Mouse (Mus musculus): ENCODE data around the gene Ankrd44. TPM values are rescaled to one million over a fixed set of nuclear protein-coding genes. Genes with fewer than 3 reads are reported as not detected.

The Ankrd44 gene
- polyA plus RNA-seq, 1 experiment = 5.2 TPM

DNA sequence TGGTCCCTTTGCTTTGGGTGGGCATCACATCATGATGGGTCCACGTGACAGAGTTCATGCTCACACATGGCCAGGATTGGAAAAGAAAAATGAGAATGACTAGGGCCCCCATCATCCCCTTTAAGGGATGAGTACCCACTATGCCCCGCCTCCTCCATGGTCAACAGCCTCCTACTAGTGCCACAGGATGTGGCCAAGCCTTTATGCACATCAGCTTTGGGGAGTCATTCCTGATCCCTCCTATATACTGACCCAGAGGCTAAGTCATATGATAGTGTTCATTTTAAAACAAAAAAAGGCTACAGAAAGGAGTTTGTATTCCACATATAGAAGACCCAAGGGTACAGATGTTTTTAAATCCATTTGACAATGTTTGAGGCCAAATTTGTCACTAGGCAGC lies 287.1 kb downstream of the Ankrd44 start:
- no peak for TF ChIP-seq CTCF (IDR thresholded peaks at IDR 0.05; ENCODE audit: low read depth, low read length)
- no peak for TF ChIP-seq POLR2A (IDR thresholded peaks at IDR 0.05; ENCODE audit: insufficient read depth, low read length)
- TF ChIP-seq EP300 (IDR thresholded peaks at IDR 0.05; ENCODE audit: insufficient read depth, low read depth, low read length) = no peak

DNA sequence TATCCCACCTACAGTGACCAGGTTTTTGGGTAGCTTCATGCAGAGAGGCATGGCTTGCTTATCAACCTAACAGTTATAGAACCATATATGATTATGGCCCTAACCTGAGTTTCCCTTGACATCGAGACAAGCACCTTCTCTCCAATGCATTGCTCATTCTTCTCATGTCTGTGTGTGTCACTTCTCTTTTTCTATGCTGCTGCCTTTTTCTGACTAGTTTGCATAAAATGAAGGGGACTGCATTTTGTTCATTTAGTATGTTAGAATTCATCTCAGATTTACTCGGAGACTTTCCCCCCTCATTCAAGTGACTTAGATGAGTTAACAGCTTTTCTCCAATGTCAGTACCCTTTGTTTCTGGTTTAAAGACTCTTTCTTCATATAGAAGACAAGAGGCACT lies 288.8 kb downstream of the Ankrd44 start:
- no peak overlapping the region for H3K27ac ChIP-seq (ENCODE audit: insufficient read depth, low read length)
- no peak overlapping the region for H3K9ac ChIP-seq (ENCODE audit: low read depth, poor library complexity, severe bottlenecking)
- H3K4me1 ChIP-seq (ENCODE audit: control insufficient read depth, insufficient read depth, low read length) = no peaks in the 10 kb centered on the region
- H3K27me3 ChIP-seq (ENCODE audit: control insufficient read depth, insufficient read depth, low read length, poor library complexity, severe bottlenecking) = no peaks in the 10 kb centered on the region
- no peaks in the 10 kb centered on the region for H3K36me3 ChIP-seq (ENCODE audit: control insufficient read depth, insufficient read depth, low read length, poor library complexity, severe bottlenecking)
- no peaks in the 10 kb centered on the region for H3K9me3 ChIP-seq (replicated peaks; ENCODE audit: control insufficient read depth, insufficient read depth, low read length, poor library complexity, severe bottlenecking)
- TF ChIP-seq CTCF (IDR thresholded peaks at IDR 0.05; ENCODE audit: low read depth, low read length) (no peak), POLR2A (IDR thresholded peaks at IDR 0.05; ENCODE audit: insufficient read depth, low read length) (no peak), EP300 (IDR thresholded peaks at IDR 0.05; ENCODE audit: insufficient read depth, low read depth, low read length) (no peak)
- H3K4me3 ChIP-seq (ENCODE audit: low read depth, low read length) = no peak overlapping the region

More for the DNA sequence above, 287.1 kb downstream of the Ankrd44 start:
- H3K4me3 ChIP-seq (ENCODE audit: low read depth, low read length) = no peak overlapping the region
- no peaks in the 10 kb centered on the region for H3K4me1 ChIP-seq (ENCODE audit: control insufficient read depth, insufficient read depth, low read length)
- no peak overlapping the region for H3K9ac ChIP-seq (ENCODE audit: low read depth, poor library complexity, severe bottlenecking)
- H3K9me3 ChIP-seq (replicated peaks; ENCODE audit: control insufficient read depth, insufficient read depth, low read length, poor library complexity, severe bottlenecking) = no peaks in the 10 kb centered on the region
- H3K36me3 ChIP-seq (ENCODE audit: control insufficient read depth, insufficient read depth, low read length, poor library complexity, severe bottlenecking) = no peaks in the 10 kb centered on the region
- no peaks in the 10 kb centered on the region for H3K27me3 ChIP-seq (ENCODE audit: control insufficient read depth, insufficient read depth, low read length, poor library complexity, severe bottlenecking)
- H3K27ac ChIP-seq (ENCODE audit: insufficient read depth, low read length) = no peak overlapping the region

DNA sequence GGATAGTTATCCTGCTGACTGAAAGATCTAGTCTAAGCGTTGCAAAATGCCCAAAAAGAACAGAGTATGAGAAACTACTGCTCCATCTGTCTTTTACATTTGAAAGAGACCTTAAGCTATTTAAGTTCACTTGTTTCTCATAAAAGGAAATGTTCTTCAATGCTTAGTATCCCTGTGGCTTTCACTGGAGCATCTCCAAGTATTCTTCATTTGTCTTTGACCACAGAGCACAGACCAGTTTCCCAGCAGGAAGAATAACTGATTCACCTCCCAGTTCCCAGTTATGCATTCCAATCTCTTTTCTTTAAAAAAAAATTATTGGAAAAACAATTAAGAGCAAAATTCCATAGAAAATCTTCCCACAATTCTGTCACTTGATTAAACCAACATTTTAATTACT lies 297.1 kb downstream of the Ankrd44 start:
- Histone ChIP-seq H3K36me3 (ENCODE audit: control insufficient read depth, insufficient read depth, low read length, poor library complexity, severe bottlenecking) (no peaks in the 10 kb centered on the region), H3K4me3 (ENCODE audit: low read depth, low read length) (no peak overlapping the region), H3K9ac (ENCODE audit: low read depth, poor library complexity, severe bottlenecking) (no peak overlapping the region), H3K27me3 (ENCODE audit: control insufficient read depth, insufficient read depth, low read length, poor library complexity, severe bottlenecking) (no peaks in the 10 kb centered on the region), H3K4me1 (ENCODE audit: control insufficient read depth, insufficient read depth, low read length) (no peaks in the 10 kb centered on the region), H3K9me3 (replicated peaks; ENCODE audit: control insufficient read depth, insufficient read depth, low read length, poor library complexity, severe bottlenecking) (no peaks in the 10 kb centered on the region), H3K27ac (ENCODE audit: insufficient read depth, low read length) (no peak overlapping the region)
- TF ChIP-seq CTCF (IDR thresholded peaks at IDR 0.05; ENCODE audit: low read depth, low read length) (no peak), EP300 (IDR thresholded peaks at IDR 0.05; ENCODE audit: insufficient read depth, low read depth, low read length) (no peak), POLR2A (IDR thresholded peaks at IDR 0.05; ENCODE audit: insufficient read depth, low read length) (no peak)

DNA sequence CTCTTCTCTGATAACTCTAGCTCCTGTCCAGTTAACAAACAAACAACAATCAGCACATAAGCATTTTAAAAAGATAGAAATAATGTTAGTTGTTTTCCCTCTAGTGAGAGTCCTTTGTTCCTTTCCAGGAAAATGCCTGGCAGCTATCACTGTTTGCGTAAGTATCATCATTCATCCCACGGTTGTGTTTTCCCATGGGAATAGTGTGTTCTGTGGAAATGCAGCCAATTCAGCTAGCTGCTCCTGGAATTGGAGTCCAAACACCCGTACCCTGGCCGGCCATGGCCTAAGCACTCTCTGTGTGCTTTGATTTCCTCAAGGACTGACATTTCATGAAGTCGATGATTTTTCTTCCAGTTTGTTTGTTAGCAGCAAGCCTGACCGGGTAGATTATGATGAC lies 311.2 kb downstream of the Ankrd44 start:
- Histone ChIP-seq H3K27me3 (ENCODE audit: control insufficient read depth, insufficient read depth, low read length, poor library complexity, severe bottlenecking) (no peaks in the 10 kb centered on the region), H3K36me3 (ENCODE audit: control insufficient read depth, insufficient read depth, low read length, poor library complexity, severe bottlenecking) (no peaks in the 10 kb centered on the region), H3K4me3 (ENCODE audit: low read depth, low read length) (no peak overlapping the region), H3K4me1 (ENCODE audit: control insufficient read depth, insufficient read depth, low read length) (no peaks in the 10 kb centered on the region), H3K9ac (ENCODE audit: low read depth, poor library complexity, severe bottlenecking) (no peak overlapping the region), H3K9me3 (replicated peaks; ENCODE audit: control insufficient read depth, insufficient read depth, low read length, poor library complexity, severe bottlenecking) (no peaks in the 10 kb centered on the region), H3K27ac (ENCODE audit: insufficient read depth, low read length) (no peak overlapping the region)
- no peak for TF ChIP-seq POLR2A (IDR thresholded peaks at IDR 0.05; ENCODE audit: insufficient read depth, low read length)
- no peak for TF ChIP-seq EP300 (IDR thresholded peaks at IDR 0.05; ENCODE audit: insufficient read depth, low read depth, low read length)
- TF ChIP-seq CTCF (IDR thresholded peaks at IDR 0.05; ENCODE audit: low read depth, low read length) = no peak

DNA sequence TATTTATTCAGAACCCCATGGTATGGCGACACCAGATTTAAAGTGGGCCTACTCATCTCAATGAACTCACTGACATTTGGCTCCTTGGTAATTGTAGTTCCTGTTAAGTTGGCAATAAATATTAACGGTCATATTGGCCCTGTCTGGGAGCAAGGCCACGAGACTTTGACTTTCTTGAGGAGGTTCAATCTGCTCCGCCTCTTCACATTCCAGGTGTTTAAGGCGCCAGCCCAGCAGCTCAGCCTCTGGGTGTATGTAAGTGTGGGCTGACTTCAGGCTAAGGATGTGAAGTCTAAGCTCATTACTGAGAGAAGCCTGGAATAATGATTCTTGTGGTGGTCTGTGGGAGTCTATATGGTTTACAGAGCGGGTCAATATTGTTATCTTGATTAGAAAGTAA lies 313.8 kb downstream of the Ankrd44 start:
- Histone ChIP-seq H3K4me1 (ENCODE audit: control insufficient read depth, insufficient read depth, low read length) (no peaks in the 10 kb centered on the region), H3K4me3 (ENCODE audit: low read depth, low read length) (no peak overlapping the region), H3K9me3 (replicated peaks; ENCODE audit: control insufficient read depth, insufficient read depth, low read length, poor library complexity, severe bottlenecking) (no peaks in the 10 kb centered on the region; the same call in 1 of the 2 replicates), H3K27ac (ENCODE audit: insufficient read depth, low read length) (no peak overlapping the region), H3K27me3 (ENCODE audit: control insufficient read depth, insufficient read depth, low read length, poor library complexity, severe bottlenecking) (no peaks in the 10 kb centered on the region), H3K9ac (ENCODE audit: low read depth, poor library complexity, severe bottlenecking) (no peak overlapping the region), H3K36me3 (ENCODE audit: control insufficient read depth, insufficient read depth, low read length, poor library complexity, severe bottlenecking) (no peaks in the 10 kb centered on the region)
- no peak for TF ChIP-seq POLR2A (IDR thresholded peaks at IDR 0.05; ENCODE audit: insufficient read depth, low read length)

DNA sequence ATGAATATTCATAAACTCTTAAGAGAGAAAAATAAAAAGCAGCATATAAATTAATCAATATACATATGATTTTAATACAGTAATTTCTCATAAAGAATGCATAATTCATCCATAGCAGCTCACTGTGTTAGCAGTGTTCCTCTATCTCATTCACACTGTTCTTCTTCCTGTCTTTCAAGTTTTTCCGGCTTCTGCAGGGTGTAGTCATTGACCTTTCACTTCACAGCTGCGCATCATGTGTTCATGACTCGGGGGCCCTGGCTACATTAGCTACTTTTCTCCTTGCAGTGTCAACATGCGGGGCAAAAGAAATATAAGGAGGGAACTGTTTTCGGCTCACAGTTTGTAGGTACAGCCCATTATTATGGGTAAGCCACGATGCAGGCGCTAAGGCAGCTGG lies 314.3 kb downstream of the Ankrd44 start:
- Histone ChIP-seq H3K27ac (ENCODE audit: insufficient read depth, low read length) (no peak overlapping the region), H3K9me3 (replicated peaks; ENCODE audit: control insufficient read depth, insufficient read depth, low read length, poor library complexity, severe bottlenecking) (no peaks in the 10 kb centered on the region; the same call in 1 of the 2 replicates), H3K4me3 (ENCODE audit: low read depth, low read length) (no peak overlapping the region), H3K36me3 (ENCODE audit: control insufficient read depth, insufficient read depth, low read length, poor library complexity, severe bottlenecking) (no peaks in the 10 kb centered on the region), H3K27me3 (ENCODE audit: control insufficient read depth, insufficient read depth, low read length, poor library complexity, severe bottlenecking) (no peaks in the 10 kb centered on the region), H3K4me1 (ENCODE audit: control insufficient read depth, insufficient read depth, low read length) (no peaks in the 10 kb centered on the region), H3K9ac (ENCODE audit: low read depth, poor library complexity, severe bottlenecking) (no peak overlapping the region)
- TF ChIP-seq CTCF (IDR thresholded peaks at IDR 0.05; ENCODE audit: low read depth, low read length) (no peak), EP300 (IDR thresholded peaks at IDR 0.05; ENCODE audit: insufficient read depth, low read depth, low read length) (no peak), POLR2A (IDR thresholded peaks at IDR 0.05; ENCODE audit: insufficient read depth, low read length) (no peak)

Data from ES-Bruce4 (cell line).